Mouse (Mus musculus) midbrain, embryonic 14.5 days (tissue): ENCODE measurements at regions not wholly inside any gene's neighbourhood (a gene's known extent, or its start where the extent isn't known, plus 50 kb on each side); places are given as distances from the start of the nearest gene placed in this dataset.

Experiments used
- ATAC-seq: fragments of 200-750 bp; cut with Nextera tagmentation; 2 replicates; pipeline ENCODE4 v1.8.0; 2017; ENCODE audit warnings: moderate number of reproducible peaks, moderate library complexity; ENCODE audit not compliant: low FRiP score, low TSS enrichment
- DNase-seq: peaks from one replicate; pipeline ENCODE4 v3.0.0-alpha.2; 2015
- H3K27ac ChIP-seq: fragments of 300-500 bp; sonication (generic); replicated peaks from 2 replicates; pipeline ENCODE4 v1.5.1; 2014; ENCODE audit warnings: mild to moderate bottlenecking, low read depth, low read length, moderate library complexity
- H3K27me3 ChIP-seq: fragments of 300-500 bp; sonication (generic); 2 replicates; pipeline ENCODE4 v1.6.1; 2014; ENCODE audit warnings: low read length, control low read depth, mixed read lengths; ENCODE audit not compliant: control insufficient read depth, insufficient read depth
- H3K36me3 ChIP-seq: fragments of 300-500 bp; sonication (generic); 2 replicates; pipeline ENCODE4 v1.6.1; 2014; ENCODE audit warnings: low read length, control low read depth; ENCODE audit not compliant: control insufficient read depth, insufficient read depth
- H3K4me1 ChIP-seq: fragments of 300-500 bp; sonication (generic); 2 replicates; pipeline ENCODE4 v1.6.1; 2014; ENCODE audit warnings: mild to moderate bottlenecking, antibody characterized with exemption, low read length, control low read depth; ENCODE audit not compliant: control insufficient read depth, insufficient read depth
- H3K4me2 ChIP-seq: fragments of 300-500 bp; sonication (generic); 2 replicates; pipeline ENCODE4 v1.6.1; 2014; ENCODE audit warnings: mild to moderate bottlenecking, low read length, moderate library complexity
- H3K4me3 ChIP-seq: fragments of 300-500 bp; sonication (generic); replicated peaks from 2 replicates; pipeline ENCODE4 v1.5.1; 2014; ENCODE audit warnings: low read depth, low read length
- H3K9ac ChIP-seq: fragments of 300-500 bp; sonication (generic); replicated peaks from 2 replicates; pipeline ENCODE4 v1.6.1; 2014; ENCODE audit warnings: mild to moderate bottlenecking, low read length, moderate library complexity
- H3K9me3 ChIP-seq: fragments of 300-500 bp; sonication (generic); 2 replicates; pipeline ENCODE4 v1.6.1; 2016; ENCODE audit warnings: low read length, control low read depth, mixed read lengths; ENCODE audit not compliant: control insufficient read depth
- WGBS: fragments of 180-500 bp; shearing (Covaris S2); extraction: QIAGEN DNeasy Blood & Tissue Kit; methylation state at CpG from one replicate; pipeline ENCODE4 v1.1.7; 2014; 5-methylcytosine and 5-hydroxymethylcytosine counted together

DNA sequence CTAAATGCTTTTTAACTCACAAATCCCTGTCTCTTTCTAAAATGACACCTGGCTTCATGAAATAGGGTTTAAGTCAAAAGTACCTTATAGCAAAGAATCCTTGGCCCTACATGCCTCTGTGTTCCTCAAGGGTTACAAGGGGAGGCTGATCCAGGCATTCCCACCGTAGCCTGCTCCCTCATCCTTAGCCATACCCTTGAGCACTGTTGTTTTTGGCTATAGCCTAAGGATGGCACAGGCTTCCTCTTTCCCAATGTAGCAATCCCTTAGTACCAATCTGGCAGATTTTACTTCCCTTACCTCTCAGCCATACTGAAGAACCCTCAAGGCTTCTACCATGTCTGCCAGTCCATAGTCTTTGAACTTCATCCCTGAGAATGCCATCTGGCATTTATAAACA lies 194.2 kb upstream of the Gm9747 start:
- ATAC-seq (no peak), DNase-seq (no peak)
- no peak overlapping the region for H3K9ac ChIP-seq
- H3K4me2 ChIP-seq = no peak overlapping the region
- H3K4me1 ChIP-seq = no peaks in the 10 kb centered on the region
- no peaks in the 10 kb centered on the region for H3K36me3 ChIP-seq
- H3K9me3 ChIP-seq = no peaks in the 10 kb centered on the region
- WGBS = 84% methylated on average over 1 of the region's 1 CpGs
- H3K27me3 ChIP-seq = no peaks in the 10 kb centered on the region
- H3K4me3 ChIP-seq = no peak overlapping the region
- H3K27ac ChIP-seq = no peak overlapping the region

DNA sequence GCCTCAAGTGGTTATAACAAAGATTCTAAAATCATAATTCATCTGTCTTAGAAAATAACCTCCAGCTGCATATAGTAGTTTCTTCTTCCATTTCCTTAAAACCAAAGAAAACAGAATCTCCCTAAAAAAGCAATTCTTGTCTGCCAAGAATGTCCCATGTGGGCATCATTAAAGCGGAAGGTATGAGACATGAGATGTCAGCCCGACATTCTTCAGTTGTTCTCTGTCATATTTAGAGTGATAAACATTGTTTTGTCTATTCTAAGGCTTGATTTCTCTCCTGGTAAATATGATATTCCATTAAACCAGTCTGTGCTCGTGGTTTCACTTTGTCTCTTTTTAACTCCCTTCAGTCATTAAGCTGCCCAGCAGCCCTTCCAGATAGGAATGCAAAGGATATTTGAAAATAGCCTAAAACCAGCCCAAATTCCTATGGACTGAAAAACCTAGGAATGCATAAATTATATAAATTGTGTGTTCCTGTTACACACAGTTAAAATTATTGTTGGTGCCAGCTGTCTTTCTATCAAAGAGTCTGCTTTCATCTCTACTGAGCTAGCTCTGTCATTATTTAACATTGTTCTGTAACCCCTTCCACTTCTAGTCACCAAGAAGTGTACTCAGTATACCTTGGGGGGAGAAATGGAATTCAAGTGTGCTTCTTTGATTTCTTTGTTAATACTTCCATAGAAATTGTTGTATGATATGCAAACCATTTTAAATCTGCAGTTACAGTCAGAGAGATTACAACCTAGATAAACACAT lies 191.4 kb upstream of the Gm9747 start:
- ATAC-seq = no peak
- no peaks in the 10 kb centered on the region for H3K9me3 ChIP-seq
- DNase-seq = no peak

DNA sequence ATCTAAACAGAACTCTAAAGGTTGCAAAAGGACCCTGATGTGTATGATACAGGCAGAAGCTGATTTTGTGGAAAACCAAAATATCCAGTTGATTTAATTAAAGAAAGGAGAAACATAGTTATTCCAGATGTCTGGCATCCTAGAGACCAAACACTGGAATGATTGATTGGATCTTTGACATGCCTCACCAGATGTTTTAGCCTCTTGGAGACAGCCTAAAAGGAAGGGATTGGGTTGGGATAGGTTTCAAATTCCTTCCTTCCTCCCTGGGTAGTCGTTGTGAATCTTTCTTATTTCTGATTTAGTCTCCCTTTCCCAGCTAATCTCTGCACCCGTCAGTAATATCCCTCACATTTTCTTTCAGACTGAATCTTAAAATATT lies 190.9 kb upstream of the Gm9747 start:
- 32% methylated on average over 2 of the region's 2 CpGs for WGBS
- no peak for ATAC-seq

More for the DNA sequence above, 191.4 kb upstream of the Gm9747 start:
- Histone ChIP-seq H3K36me3 (no peaks in the 10 kb centered on the region), H3K4me3 (no peak overlapping the region), H3K4me1 (no peaks in the 10 kb centered on the region), H3K27me3 (no peaks in the 10 kb centered on the region), H3K9ac (no peak overlapping the region), H3K27ac (no peak overlapping the region), H3K4me2 (no peak overlapping the region)
- WGBS = 70% methylated on average over 3 of the region's 3 CpGs

DNA sequence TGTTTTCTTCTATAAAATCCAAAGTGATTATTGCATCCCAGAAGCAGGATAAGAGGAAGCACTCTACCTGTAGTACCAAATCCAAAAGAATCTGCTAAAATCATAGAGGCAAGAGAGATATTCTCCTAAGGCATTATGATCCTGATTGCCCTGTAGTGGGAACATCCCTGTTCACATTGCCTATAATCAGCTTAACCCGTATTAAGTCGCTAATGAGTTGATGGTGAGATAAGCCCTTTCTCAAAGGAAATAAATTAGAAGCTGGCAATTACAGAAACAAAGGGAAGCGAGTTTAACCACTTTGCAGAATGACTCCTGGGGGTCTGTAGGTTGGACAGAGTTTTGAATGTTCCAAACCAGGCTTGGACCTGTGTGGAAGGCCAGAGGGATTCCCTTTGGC lies 190.4 kb upstream of the Gm9747 start:
- Histone ChIP-seq H3K4me1 (no peaks in the 10 kb centered on the region), H3K36me3 (no peaks in the 10 kb centered on the region), H3K4me2 (no peak overlapping the region), H3K9ac (no peak overlapping the region), H3K4me3 (no peak overlapping the region), H3K27ac (no peak overlapping the region), H3K9me3 (no peaks in the 10 kb centered on the region), H3K27me3 (no peaks in the 10 kb centered on the region)
- DNase-seq (no peak), ATAC-seq (no peak)
- WGBS = 27% methylated on average over 3 of the region's 3 CpGs

More for the DNA sequence above, 190.9 kb upstream of the Gm9747 start:
- Histone ChIP-seq H3K27ac (no peak overlapping the region), H3K27me3 (no peaks in the 10 kb centered on the region), H3K4me3 (no peak overlapping the region), H3K4me1 (no peaks in the 10 kb centered on the region), H3K36me3 (no peaks in the 10 kb centered on the region), H3K9me3 (no peaks in the 10 kb centered on the region), H3K9ac (no peak overlapping the region), H3K4me2 (no peak overlapping the region)
- DNase-seq = no peak

DNA sequence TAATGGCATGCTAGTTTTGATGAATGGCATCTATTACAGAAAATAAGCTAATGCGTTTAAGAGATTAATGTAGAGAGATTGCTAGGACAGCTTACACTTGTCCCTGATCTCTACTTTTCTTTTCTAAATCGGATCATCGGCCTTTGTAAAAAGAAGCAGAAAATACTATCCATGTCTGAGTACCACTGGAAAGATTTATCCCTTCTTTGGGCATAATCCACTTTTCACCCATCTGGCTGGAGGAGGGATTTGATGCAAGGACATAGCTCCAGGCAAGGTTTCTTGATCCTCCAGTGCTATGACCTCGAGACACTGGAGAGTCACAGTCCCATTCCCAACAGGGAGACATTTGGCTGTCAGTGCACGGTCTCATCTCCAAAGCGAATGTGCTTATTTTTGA lies 166.6 kb upstream of the Gm9747 start:
- H3K36me3 ChIP-seq = no peaks in the 10 kb centered on the region
- H3K9ac ChIP-seq = no peak overlapping the region
- ATAC-seq (no peak), DNase-seq (peak; percentile 13)
- H3K27me3 ChIP-seq = no peaks in the 10 kb centered on the region
- no peaks in the 10 kb centered on the region for H3K9me3 ChIP-seq
- H3K4me3 ChIP-seq = no peak overlapping the region
- H3K27ac ChIP-seq = no peak overlapping the region
- WGBS = 70% methylated on average over 6 of the region's 6 CpGs
- no peaks in the 10 kb centered on the region for H3K4me1 ChIP-seq
- no peak overlapping the region for H3K4me2 ChIP-seq

DNA sequence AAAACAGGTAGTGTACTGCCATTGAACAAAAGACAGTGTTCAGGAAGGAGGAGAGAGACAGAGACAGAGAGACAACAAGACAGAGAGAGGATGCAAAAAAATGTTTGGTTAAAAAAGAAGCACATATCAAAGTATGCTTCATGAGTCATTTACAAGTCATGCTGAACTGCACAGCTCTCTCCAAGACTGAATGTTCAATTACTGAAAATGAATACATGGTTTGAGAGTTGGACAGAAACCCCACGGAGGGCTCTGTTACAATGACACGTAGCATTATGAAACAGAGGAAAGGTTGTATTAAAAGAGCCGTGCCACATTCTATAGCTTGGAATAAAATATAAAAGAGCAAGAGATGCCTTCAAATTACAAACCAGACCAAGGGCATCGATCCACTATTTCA lies 164.3 kb upstream of the Gm9747 start:
- 80% methylated on average over 4 of the region's 4 CpGs for WGBS
- no peak for DNase-seq

DNA sequence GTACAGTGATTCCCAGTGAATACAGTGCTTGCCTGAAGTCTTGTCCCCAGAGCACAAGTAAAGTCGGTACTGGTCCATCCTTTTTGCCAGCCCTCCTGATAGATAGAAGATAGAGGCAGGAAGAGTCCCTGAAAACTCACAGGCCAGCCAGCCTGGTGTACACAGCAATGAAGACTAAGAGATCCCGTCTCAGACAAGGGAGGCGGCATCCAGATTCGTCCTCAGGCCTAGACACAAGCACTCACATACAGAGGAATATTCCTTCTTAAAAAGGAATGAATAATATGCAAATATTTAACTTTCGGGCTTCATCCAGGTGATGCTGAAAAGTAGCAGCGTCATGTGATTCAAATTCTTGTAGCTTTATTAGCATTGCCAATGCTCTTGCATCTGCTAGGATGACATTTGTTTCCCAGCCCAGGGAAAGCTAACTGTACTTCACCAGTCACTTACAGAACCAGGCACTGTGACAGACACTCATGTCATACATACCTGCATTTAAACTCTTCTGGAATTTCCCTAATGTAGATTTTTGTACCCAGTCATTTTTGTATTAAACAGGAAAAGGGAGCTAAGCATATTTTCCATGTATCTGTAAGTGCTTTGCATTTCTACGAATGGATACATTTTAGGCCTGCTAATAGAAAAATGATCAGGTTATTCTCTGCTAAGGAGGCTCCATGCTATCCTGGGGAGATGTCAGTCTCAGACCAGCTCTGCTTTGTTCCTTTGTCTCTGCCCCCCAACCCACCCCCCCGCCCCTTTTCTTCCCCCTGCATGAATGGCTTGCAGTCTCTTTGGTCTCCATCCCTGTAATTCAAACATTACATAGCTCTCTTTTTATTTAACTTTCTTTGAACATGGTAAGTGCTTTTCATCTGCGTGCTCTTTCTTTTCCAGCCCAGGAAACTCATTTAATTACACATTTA lies 162.5 kb upstream of the Gm9747 start:
- Histone ChIP-seq H3K27me3 (no peaks in the 10 kb centered on the region), H3K4me2 (no peak overlapping the region), H3K9ac (no peak overlapping the region), H3K9me3 (no peaks in the 10 kb centered on the region), H3K36me3 (no peaks in the 10 kb centered on the region), H3K4me3 (no peak overlapping the region), H3K4me1 (no peaks in the 10 kb centered on the region), H3K27ac (no peak overlapping the region)
- ATAC-seq = no peak
- WGBS = 47% methylated on average over 9 of the region's 9 CpGs
- DNase-seq = peak; percentile 35

More for the DNA sequence above, 164.3 kb upstream of the Gm9747 start:
- Histone ChIP-seq H3K9me3 (no peaks in the 10 kb centered on the region), H3K36me3 (no peaks in the 10 kb centered on the region), H3K27me3 (no peaks in the 10 kb centered on the region), H3K4me1 (no peaks in the 10 kb centered on the region), H3K27ac (no peak overlapping the region), H3K9ac (no peak overlapping the region), H3K4me3 (no peak overlapping the region), H3K4me2 (no peak overlapping the region)
- no peak for ATAC-seq

DNA sequence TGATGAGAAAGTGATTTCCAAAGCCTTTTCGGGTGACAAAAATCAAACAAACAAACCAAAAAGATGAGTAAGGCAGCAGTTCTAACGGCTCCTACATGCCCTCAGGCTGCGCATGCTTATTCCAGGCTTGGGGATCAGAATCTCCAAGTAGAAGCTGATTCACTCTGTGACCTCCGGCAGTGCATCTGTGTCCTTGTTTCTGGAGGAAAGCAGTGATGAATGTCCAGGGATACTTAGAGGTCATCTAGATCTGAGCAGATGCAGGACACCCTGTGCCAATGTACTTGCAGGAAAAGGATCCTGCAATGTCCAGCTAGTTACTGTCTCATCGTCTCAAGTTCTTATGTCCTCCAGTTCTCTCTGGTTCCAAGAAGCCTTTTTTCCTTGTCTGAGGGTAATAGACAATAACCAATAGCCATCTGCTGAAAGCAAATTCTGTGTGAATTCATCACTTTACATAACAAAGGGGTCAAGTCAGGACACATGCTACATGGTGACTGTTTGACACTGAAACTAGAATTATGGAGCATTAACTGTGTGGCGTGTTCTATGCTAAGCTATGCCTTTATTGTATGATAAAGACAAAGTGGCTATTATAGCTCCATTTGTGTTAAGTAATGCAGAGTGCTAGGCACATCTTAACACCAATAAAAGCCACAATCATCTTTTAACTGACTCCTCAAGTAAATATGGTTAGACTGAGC lies 143.6 kb upstream of the Gm9747 start:
- H3K4me3 ChIP-seq = no peak overlapping the region
- 52% methylated on average over 6 of the region's 6 CpGs for WGBS
- H3K4me1 ChIP-seq = 0 out of 2 replicates have a peak, but pooled peaks cover 5% of the 10 kb centered on the region
- no peak overlapping the region for H3K4me2 ChIP-seq
- no peaks in the 10 kb centered on the region for H3K27me3 ChIP-seq
- no peaks in the 10 kb centered on the region for H3K36me3 ChIP-seq
- no peak for ATAC-seq
- peak; percentile 62 for DNase-seq
- no peak overlapping the region for H3K27ac ChIP-seq
- H3K9me3 ChIP-seq = no peaks in the 10 kb centered on the region
- no peak overlapping the region for H3K9ac ChIP-seq
